Mouse (Mus musculus) intestine, embryonic 14.5 days (tissue): ENCODE measurements around the gene Prkd1. TPM values are rescaled to one million over a fixed set of nuclear protein-coding genes. Genes with fewer than 3 reads are reported as not detected.

ENCODE experiments used
- ATAC-seq: fragments of 200-750 bp; cut with Nextera tagmentation; replicated peaks from 2 replicates; pipeline ENCODE4 v1.8.0; 2017; ENCODE audit warnings: low read depth, moderate number of reproducible peaks, moderate TSS enrichment, moderate library complexity; ENCODE audit not compliant: low FRiP score, low TSS enrichment
- DNase-seq: peaks from one replicate; pipeline ENCODE4 v3.0.0-alpha.2; 2018; ENCODE audit warnings: low spot score
- H3K27ac ChIP-seq: fragments of 300-500 bp; sonication (generic); 2 replicates; pipeline ENCODE4 v1.5.1; 2014; ENCODE audit warnings: low read depth, mild to moderate bottlenecking, control low read depth
- H3K27me3 ChIP-seq: fragments of 300-500 bp; sonication (generic); replicated peaks from 2 replicates; pipeline ENCODE4 v1.6.1; 2014; ENCODE audit warnings: low read length, control low read depth; ENCODE audit not compliant: control insufficient read depth, insufficient read depth
- H3K36me3 ChIP-seq: fragments of 300-500 bp; sonication (generic); 2 replicates; pipeline ENCODE4 v1.6.1; 2014; ENCODE audit warnings: low read length, control low read depth; ENCODE audit not compliant: control insufficient read depth, insufficient read depth
- H3K4me1 ChIP-seq: fragments of 300-500 bp; sonication (generic); replicated peaks from 2 replicates; pipeline ENCODE4 v1.6.1; 2014; ENCODE audit warnings: low read length, control low read depth, mixed read lengths; ENCODE audit not compliant: control insufficient read depth, insufficient read depth
- H3K4me2 ChIP-seq: fragments of 300-500 bp; sonication (generic); 2 replicates; pipeline ENCODE4 v1.6.1; 2014; ENCODE audit warnings: low read length
- H3K4me3 ChIP-seq: fragments of 300-500 bp; sonication (generic); 2 replicates; pipeline ENCODE4 v1.5.1; 2014; ENCODE audit warnings: low read depth, low read length, control low read depth, mixed read lengths
- H3K9ac ChIP-seq: fragments of 300-500 bp; sonication (generic); 2 replicates; pipeline ENCODE4 v1.6.1; 2014; ENCODE audit warnings: mild to moderate bottlenecking, low read length
- H3K9me3 ChIP-seq: fragments of 300-500 bp; sonication (generic); 2 replicates; pipeline ENCODE4 v1.6.1; 2016; ENCODE audit warnings: low read length, control low read depth; ENCODE audit not compliant: control insufficient read depth
- WGBS: fragments of 180-500 bp; shearing (Covaris S2); extraction: QIAGEN DNeasy Blood & Tissue Kit; methylation state at CpG from one replicate; pipeline ENCODE4 v1.1.7; 2014; 5-methylcytosine and 5-hydroxymethylcytosine counted together
- polyA plus RNA-seq: library from polyadenylated mRNA; unstranded; fragments of >200 nt; fragmentation: Nextera tagmentation; extraction: Ambion mirVana; gene quantifications from 2 replicates; pipeline ENCODE4 v1.2.1, GENCODE M21; 2014

The Prkd1 gene
- polyA plus RNA-seq, 1 experiment from 2014 or later, result 6.3 TPM

GRCm38 (mm10) chr12:50594506-50594905 is 54.4 kb downstream of the Prkd1 start:
- no peaks in the 10 kb centered on the region for H3K27me3 ChIP-seq
- no peaks in the 10 kb centered on the region for H3K9me3 ChIP-seq
- H3K4me1 ChIP-seq, result peaks cover 4% of the 10 kb centered on the region
- no peak overlapping the region for H3K9ac ChIP-seq
- 38% methylated on average over 6 of the region's 6 CpGs for WGBS
- H3K27ac ChIP-seq, result no peak overlapping the region
- DNase-seq (no peak), ATAC-seq (no peak)
- no peak overlapping the region for H3K4me2 ChIP-seq
- no peak overlapping the region for H3K4me3 ChIP-seq
- H3K36me3 ChIP-seq, result no peaks in the 10 kb centered on the region

GRCm38 (mm10) chr12:50593481-50593880 is 55.4 kb downstream of the Prkd1 start:
- Histone ChIP-seq H3K4me1 (peaks cover 4% of the 10 kb centered on the region), H3K9me3 (no peaks in the 10 kb centered on the region), H3K27me3 (no peaks in the 10 kb centered on the region), H3K36me3 (no peaks in the 10 kb centered on the region), H3K4me3 (no peak overlapping the region), H3K4me2 (no peak overlapping the region), H3K9ac (no peak overlapping the region), H3K27ac (no peak overlapping the region)
- 63% methylated on average over 2 of the region's 2 CpGs for WGBS
- no peak for DNase-seq
- no peak for ATAC-seq

DNA sequence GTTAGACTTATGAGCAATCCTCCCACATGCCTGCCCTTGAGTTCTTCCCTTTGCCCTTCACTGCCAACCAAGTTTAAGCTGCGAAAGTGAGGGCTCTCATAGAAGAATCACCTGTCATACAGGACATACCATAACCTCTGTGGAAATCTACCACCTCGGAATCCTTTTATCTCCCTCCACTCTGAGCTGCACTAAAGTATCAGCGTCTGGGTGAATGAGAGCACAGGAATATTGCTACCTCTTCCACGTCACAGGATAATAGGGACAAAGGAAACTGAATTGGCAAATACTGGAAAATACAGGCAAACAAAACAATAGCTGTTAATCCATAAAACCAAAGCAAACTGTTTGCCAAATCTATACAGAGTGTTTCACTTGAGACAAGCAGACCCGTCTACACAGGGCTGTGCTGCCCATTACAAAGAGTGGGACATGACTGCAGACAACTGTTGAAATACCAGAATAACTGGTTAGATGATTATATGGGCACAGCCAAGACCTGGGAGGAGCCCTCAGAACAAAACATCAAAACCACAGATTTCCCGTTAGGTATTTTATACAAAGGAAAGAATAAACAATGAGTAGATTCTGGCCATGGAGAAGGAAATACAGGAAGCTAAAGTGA is 60.6 kb downstream of the Prkd1 start:
- H3K9ac ChIP-seq, result no peak overlapping the region
- 78% methylated on average over 6 of the region's 6 CpGs for WGBS
- no peaks in the 10 kb centered on the region for H3K4me1 ChIP-seq
- H3K9me3 ChIP-seq, result no peaks in the 10 kb centered on the region
- no peak for ATAC-seq
- H3K4me2 ChIP-seq, result no peak overlapping the region
- no peaks in the 10 kb centered on the region for H3K36me3 ChIP-seq
- H3K27ac ChIP-seq, result no peak overlapping the region
- H3K27me3 ChIP-seq, result no peaks in the 10 kb centered on the region
- no peak for DNase-seq
- no peak overlapping the region for H3K4me3 ChIP-seq

DNA sequence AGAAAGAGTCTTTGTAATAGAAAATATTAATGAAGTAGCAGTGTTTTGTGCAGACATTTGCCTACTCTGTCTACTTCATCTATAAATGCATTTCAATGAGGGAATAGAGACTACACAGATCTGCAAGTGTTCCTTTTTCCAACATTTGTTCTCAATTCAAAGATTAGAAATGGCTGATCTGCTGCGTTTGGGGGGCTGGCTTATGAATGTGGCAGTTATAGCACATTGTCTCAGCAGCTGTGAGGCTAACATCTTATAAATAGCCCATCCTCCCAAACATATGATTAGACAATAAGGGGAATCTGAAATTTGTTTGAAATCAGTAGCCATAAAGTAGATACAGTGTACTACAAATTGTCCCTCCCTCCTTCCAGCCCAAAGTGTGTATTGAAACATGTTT is 83.7 kb downstream of the Prkd1 start:
- H3K36me3 ChIP-seq, result no peaks in the 10 kb centered on the region
- H3K27me3 ChIP-seq, result no peaks in the 10 kb centered on the region
- H3K27ac ChIP-seq, result no peak overlapping the region
- WGBS, result 72% methylated on average over 1 of the region's 1 CpGs
- no peak for DNase-seq
- H3K4me1 ChIP-seq, result no peaks in the 10 kb centered on the region
- no peak for ATAC-seq
- no peak overlapping the region for H3K4me3 ChIP-seq
- no peak overlapping the region for H3K9ac ChIP-seq
- no peaks in the 10 kb centered on the region for H3K9me3 ChIP-seq
- H3K4me2 ChIP-seq, result no peak overlapping the region

DNA sequence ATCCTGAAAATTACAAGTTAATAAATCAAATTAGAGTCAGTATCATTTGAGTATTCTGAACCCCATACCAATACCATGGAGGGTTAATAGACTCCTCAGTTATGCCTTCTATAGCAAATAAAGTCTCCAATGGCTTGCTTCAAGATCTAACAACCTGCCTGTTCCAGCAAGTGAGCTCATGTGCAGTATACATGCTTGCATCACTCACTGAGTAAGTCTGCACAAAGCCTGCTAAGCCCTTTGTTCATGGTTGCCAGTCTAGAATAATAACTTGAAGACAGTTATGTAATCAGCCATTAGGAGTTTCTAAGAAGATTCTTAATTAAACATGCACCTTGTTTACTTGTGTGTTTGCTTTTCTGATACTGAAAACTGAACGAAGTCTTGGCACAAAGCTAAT is 88.4 kb downstream of the Prkd1 start:
- H3K4me1 ChIP-seq, result no peaks in the 10 kb centered on the region
- ATAC-seq (no peak), DNase-seq (no peak)
- no peak overlapping the region for H3K4me3 ChIP-seq
- H3K27ac ChIP-seq, result no peak overlapping the region
- H3K9ac ChIP-seq, result no peak overlapping the region
- no peaks in the 10 kb centered on the region for H3K27me3 ChIP-seq
- 65% methylated on average over 1 of the region's 1 CpGs for WGBS
- no peak overlapping the region for H3K4me2 ChIP-seq
- no peaks in the 10 kb centered on the region for H3K36me3 ChIP-seq
- H3K9me3 ChIP-seq, result no peaks in the 10 kb centered on the region

GRCm38 (mm10) chr12:50558231-50558630 is 90.7 kb downstream of the Prkd1 start:
- Histone ChIP-seq H3K4me2 (no peak overlapping the region), H3K9me3 (no peaks in the 10 kb centered on the region), H3K36me3 (no peaks in the 10 kb centered on the region), H3K27me3 (no peaks in the 10 kb centered on the region), H3K9ac (no peak overlapping the region), H3K27ac (no peak overlapping the region), H3K4me1 (no peaks in the 10 kb centered on the region), H3K4me3 (no peak overlapping the region)
- DNase-seq, result no peak
- no peak for ATAC-seq
- WGBS, result 27% methylated on average over 4 of the region's 4 CpGs

- ATAC-seq (no peak), DNase-seq (no peak)
These were observed 94.7 kb downstream of the Prkd1 start for GRCm38 (mm10) chr12:50554214-50554613.

DNA sequence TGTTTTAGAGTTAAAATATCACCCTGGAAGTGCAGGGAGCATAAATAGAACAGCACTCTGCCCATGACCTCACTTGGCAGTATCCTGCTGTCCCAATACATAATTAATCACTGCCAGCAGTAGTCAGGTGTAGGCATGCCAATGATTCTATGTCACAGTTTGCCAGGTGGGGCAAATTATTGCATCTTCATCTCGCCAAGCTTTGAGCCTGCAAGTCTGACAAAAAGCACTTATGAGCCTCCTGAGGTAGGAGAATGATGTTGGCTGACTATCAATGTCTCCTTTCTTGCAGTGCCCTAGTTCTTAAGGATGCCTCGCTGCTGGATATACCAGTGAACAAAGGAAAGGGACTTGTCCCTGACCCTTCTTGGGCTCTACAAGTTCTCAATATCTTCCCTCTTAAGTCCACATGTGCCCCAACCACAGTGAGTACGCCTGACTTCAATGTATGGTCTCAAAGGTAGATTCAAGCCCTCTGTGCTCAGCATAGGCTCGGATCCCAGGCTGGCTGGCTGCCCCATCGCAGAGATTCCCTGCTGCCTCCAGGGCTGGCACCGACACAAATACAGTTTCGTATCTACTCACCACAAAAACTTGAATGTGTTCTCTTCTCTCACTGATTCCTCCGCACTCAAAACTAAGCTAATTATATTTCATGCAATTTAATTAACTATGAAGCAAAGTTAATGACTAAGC is 98.9 kb downstream of the Prkd1 start:
- Histone ChIP-seq H3K4me1 (no peaks in the 10 kb centered on the region), H3K9me3 (no peaks in the 10 kb centered on the region), H3K9ac (no peak overlapping the region), H3K4me3 (no peak overlapping the region), H3K27ac (no peak overlapping the region), H3K4me2 (no peak overlapping the region), H3K27me3 (no peaks in the 10 kb centered on the region), H3K36me3 (no peaks in the 10 kb centered on the region)
- ATAC-seq (no peak), DNase-seq (no peak)
- 81% methylated on average over 8 of the region's 8 CpGs for WGBS

More at GRCm38 (mm10) chr12:50554214-50554613, 94.7 kb downstream of the Prkd1 start:
- Histone ChIP-seq H3K9me3 (no peaks in the 10 kb centered on the region), H3K4me2 (no peak overlapping the region), H3K9ac (no peak overlapping the region), H3K36me3 (no peaks in the 10 kb centered on the region), H3K4me3 (no peak overlapping the region), H3K27ac (no peak overlapping the region), H3K4me1 (no peaks in the 10 kb centered on the region), H3K27me3 (no peaks in the 10 kb centered on the region)
- WGBS, result 45% methylated on average over 3 of the region's 3 CpGs

- H3K9ac ChIP-seq, result no peak overlapping the region
- H3K27me3 ChIP-seq, result no peaks in the 10 kb centered on the region
- H3K4me2 ChIP-seq, result no peak overlapping the region
- no peak for DNase-seq
- 83% methylated on average over 5 of the region's 5 CpGs for WGBS
- H3K4me1 ChIP-seq, result no peaks in the 10 kb centered on the region
- H3K4me3 ChIP-seq, result no peak overlapping the region
- no peak overlapping the region for H3K27ac ChIP-seq
- no peaks in the 10 kb centered on the region for H3K36me3 ChIP-seq
- no peak for ATAC-seq
- no peaks in the 10 kb centered on the region for H3K9me3 ChIP-seq
These were observed 102.5 kb downstream of the Prkd1 start for GRCm38 (mm10) chr12:50546394-50546793.
